Mouse (Mus musculus) CH12.LX (cell line): ENCODE measurements at regions not wholly inside any gene's neighbourhood (a gene's known extent, or its start where the extent isn't known, plus 50 kb on each side); places are given as distances from the start of the nearest gene placed in this dataset.
"Not testable (repeated sequence)": the region's sequence is repeated elsewhere in the genome, so short reads cannot be mapped to it uniquely, and the experiment has no call there.

ENCODE experiments used
- DNase-seq: peaks from one replicate; pipeline ENCODE4 v3.0.0-alpha.2; 2013; ENCODE audit errors: extremely low read depth
- H3K27ac ChIP-seq: 2 replicates; pipeline ENCODE4 v1.5.1; 2012; ENCODE audit warnings: low read depth, mild to moderate bottlenecking, control low read depth, moderate library complexity; ENCODE audit not compliant: insufficient read depth
- H3K27me3 ChIP-seq: replicated peaks from 2 replicates; pipeline ENCODE3; 2012; ENCODE audit warnings: inconsistent platforms
- H3K36me3 ChIP-seq, 2 experiments: replicated peaks in 1 of 2; 2 replicates each; pipeline versions ENCODE3 to v1.6.1; 2012; ENCODE audit warnings: inconsistent platforms in 1 of 2, low read length in 1 of 2, mild to moderate bottlenecking in 1 of 2, mixed read lengths in 1 of 2, moderate library complexity in 1 of 2; ENCODE audit not compliant: control insufficient read depth in 1 of 2, insufficient read depth in 1 of 2
- H3K4me1 ChIP-seq, 2 experiments: 2 replicates each; pipeline ENCODE4 v1.6.1; 2012; ENCODE audit warnings: inconsistent platforms in 1 of 2, moderate library complexity in 1 of 2; ENCODE audit not compliant: insufficient read depth in 2 of 2, control insufficient read depth in 1 of 2
- H3K4me2 ChIP-seq: 2 replicates; pipeline ENCODE4 v1.6.1; 2012; ENCODE audit warnings: low read depth, mild to moderate bottlenecking, control low read depth; ENCODE audit not compliant: poor library complexity, insufficient read depth, severe bottlenecking
- H3K4me3 ChIP-seq, 3 experiments: fragments of 150-350 bp in 1 of 3; sonication (generic) in 1 of 3; replicated peaks in 1 of 3; 2 replicates each; pipeline versions ENCODE3 to v1.5.1; 2011 to 2012; ENCODE audit warnings: low read depth in 2 of 3, low read length in 2 of 3, mild to moderate bottlenecking in 2 of 3, moderate library complexity in 2 of 3, control low read depth in 1 of 3, improper control_type of control experiment in 1 of 3, inconsistent platforms in 1 of 3, mixed read lengths in 1 of 3; ENCODE audit not compliant: poor library complexity in 1 of 3
- H3K79me2 ChIP-seq: replicated peaks from 2 replicates; pipeline ENCODE4 v1.6.1; 2012; ENCODE audit warnings: mild to moderate bottlenecking, moderate library complexity; ENCODE audit not compliant: control insufficient read depth, poor library complexity, insufficient read depth, severe bottlenecking; ENCODE audit errors: extremely low read depth
- H3K9ac ChIP-seq: 2 replicates; pipeline ENCODE4 v1.6.1; 2012; ENCODE audit warnings: low read depth, mild to moderate bottlenecking, control low read depth, moderate library complexity; ENCODE audit not compliant: insufficient read depth
- H3K9me3 ChIP-seq: replicated peaks from 2 replicates; pipeline ENCODE3; 2012; ENCODE audit warnings: low read length, inconsistent platforms, mixed read lengths
- BHLHE40 ChIP-seq: IDR thresholded peaks from 2 replicates; pipeline ENCODE4 v1.6.1; 2011; ENCODE audit warnings: mild to moderate bottlenecking, low read depth, low read length, improper control_type of control experiment
- CHD1 ChIP-seq: IDR thresholded peaks from 2 replicates; pipeline ENCODE4 v1.6.1; 2012; ENCODE audit warnings: low read depth, low read length, improper control_type of control experiment, inconsistent platforms
- CHD2 ChIP-seq: IDR thresholded peaks from 2 replicates; pipeline ENCODE4 v1.6.1; 2011; ENCODE audit warnings: low read length, improper control_type of control experiment
- CTCF ChIP-seq, 2 experiments: IDR thresholded peaks in 1 of 2; conservative IDR thresholded peaks in 1 of 2; 2 replicates each; pipeline ENCODE4 v1.5.1; 2011 to 2012; ENCODE audit warnings: low read depth in 2 of 2, low read length in 2 of 2, improper control_type of control experiment in 1 of 2, inconsistent platforms in 1 of 2, mild to moderate bottlenecking in 1 of 2, moderate library complexity in 1 of 2
- E2F4 ChIP-seq: IDR thresholded peaks from 2 replicates; pipeline ENCODE4 v1.6.1; 2011; ENCODE audit warnings: low read depth, low read length, improper control_type of control experiment; ENCODE audit not compliant: insufficient replicate concordance
- ELF1 ChIP-seq: IDR thresholded peaks from 2 replicates; pipeline ENCODE4 v1.6.1; 2014; ENCODE audit warnings: low read depth, mild to moderate bottlenecking, inconsistent platforms, low read length, improper control_type of control experiment
- EP300 ChIP-seq: IDR thresholded peaks from 2 replicates; pipeline ENCODE4 v1.6.1; 2011; ENCODE audit warnings: low read length, improper control_type of control experiment
- ETS1 ChIP-seq: conservative IDR thresholded peaks from 2 replicates; pipeline ENCODE4 v1.6.1; 2012; ENCODE audit warnings: low read depth, mild to moderate bottlenecking, inconsistent platforms, low read length, improper control_type of control experiment, moderate library complexity
- IRF4 ChIP-seq: IDR thresholded peaks from 2 replicates; pipeline ENCODE4 v1.6.1; 2014; ENCODE audit warnings: low read depth, mild to moderate bottlenecking, inconsistent platforms, low read length, improper control_type of control experiment
- JUN ChIP-seq: IDR thresholded peaks from 2 replicates; pipeline ENCODE4 v1.6.1; 2011; ENCODE audit warnings: low read depth, mild to moderate bottlenecking, low read length, improper control_type of control experiment, moderate library complexity; ENCODE audit not compliant: insufficient read depth
- JUND ChIP-seq: conservative IDR thresholded peaks from 2 replicates; pipeline ENCODE4 v1.6.1; 2011; ENCODE audit warnings: low read depth, low read length, improper control_type of control experiment
- KAT2A ChIP-seq: IDR thresholded peaks from 2 replicates; pipeline ENCODE4 v1.6.1; 2012; ENCODE audit warnings: low read length, improper control_type of control experiment, inconsistent platforms; ENCODE audit not compliant: insufficient replicate concordance
- MAFK ChIP-seq: IDR thresholded peaks from 2 replicates; pipeline ENCODE4 v1.6.1; 2011; ENCODE audit warnings: low read length, improper control_type of control experiment; ENCODE audit not compliant: insufficient replicate concordance
- MAX ChIP-seq: IDR thresholded peaks from 2 replicates; pipeline ENCODE4 v1.6.1; 2011; ENCODE audit warnings: low read length, improper control_type of control experiment
- MAZ ChIP-seq: IDR thresholded peaks from 2 replicates; pipeline ENCODE4 v1.6.1; 2012; ENCODE audit warnings: low read depth, mild to moderate bottlenecking, inconsistent platforms, low read length, improper control_type of control experiment, moderate library complexity
- MEF2A ChIP-seq: IDR thresholded peaks from 2 replicates; pipeline ENCODE4 v1.6.1; 2014; ENCODE audit warnings: low read depth, mild to moderate bottlenecking, inconsistent platforms, low read length, improper control_type of control experiment, borderline replicate concordance
- MXI1 ChIP-seq: IDR thresholded peaks from 2 replicates; pipeline ENCODE4 v1.6.1; 2011; ENCODE audit warnings: mild to moderate bottlenecking, low read depth, low read length, improper control_type of control experiment
- NELFE ChIP-seq: IDR thresholded peaks from 2 replicates; pipeline ENCODE4 v1.6.1; 2011; ENCODE audit warnings: low read depth, low read length, improper control_type of control experiment
- NRF1 ChIP-seq: IDR thresholded peaks from 2 replicates; pipeline ENCODE4 v1.6.1; 2014; ENCODE audit warnings: low read depth, mild to moderate bottlenecking, inconsistent platforms, low read length, improper control_type of control experiment, moderate library complexity
- POLR2AphosphoS2 ChIP-seq: IDR thresholded peaks from 2 replicates; pipeline ENCODE4 v1.6.1; 2011; ENCODE audit warnings: low read depth, low read length, improper control_type of control experiment
- RAD21 ChIP-seq: IDR thresholded peaks from 2 replicates; pipeline ENCODE4 v1.6.1; 2011; ENCODE audit warnings: low read depth, mild to moderate bottlenecking, low read length, improper control_type of control experiment, moderate library complexity
- RCOR1 ChIP-seq: conservative IDR thresholded peaks from 2 replicates; pipeline ENCODE4 v1.6.1; 2012; ENCODE audit warnings: low read depth, mild to moderate bottlenecking, inconsistent platforms, low read length, improper control_type of control experiment
- SMC3 ChIP-seq: IDR thresholded peaks from 2 replicates; pipeline ENCODE4 v1.6.1; 2011; ENCODE audit warnings: low read depth, low read length, improper control_type of control experiment
- TCF12 ChIP-seq: IDR thresholded peaks from 2 replicates; pipeline ENCODE4 v1.6.1; 2014; ENCODE audit warnings: low read depth, mild to moderate bottlenecking, inconsistent platforms, low read length, improper control_type of control experiment
- UBTF ChIP-seq: IDR thresholded peaks from 2 replicates; pipeline ENCODE4 v1.6.1; 2012; ENCODE audit warnings: low read depth, mild to moderate bottlenecking, inconsistent platforms, low read length, improper control_type of control experiment, moderate library complexity
- ZNF384 ChIP-seq: IDR thresholded peaks from 2 replicates; pipeline ENCODE4 v1.6.1; 2012; ENCODE audit warnings: low read depth, low read length, improper control_type of control experiment, inconsistent platforms
- dilution Hi-C: fragments of 300-500 bp; cut with MboI; formaldehyde crosslinking; loops from 2 replicates; pipeline ENCODE4 v1.14.3; 2020; ENCODE audit warnings: low sequenced_read_pairs; ENCODE audit not compliant: extremely low pct_unique_long_range_greater_than_20kb, extremely low pct_ligation_motif_present
- in situ Hi-C: fragments of 300-500 bp; cut with MboI; formaldehyde crosslinking; loops from 3 replicates; pipeline ENCODE4 v1.14.3; 2019; ENCODE audit warnings: low sequenced_read_pairs, low pct_ligation_motif_present, low pct_unique_long_range_greater_than_20kb, mixed read lengths

DNA sequence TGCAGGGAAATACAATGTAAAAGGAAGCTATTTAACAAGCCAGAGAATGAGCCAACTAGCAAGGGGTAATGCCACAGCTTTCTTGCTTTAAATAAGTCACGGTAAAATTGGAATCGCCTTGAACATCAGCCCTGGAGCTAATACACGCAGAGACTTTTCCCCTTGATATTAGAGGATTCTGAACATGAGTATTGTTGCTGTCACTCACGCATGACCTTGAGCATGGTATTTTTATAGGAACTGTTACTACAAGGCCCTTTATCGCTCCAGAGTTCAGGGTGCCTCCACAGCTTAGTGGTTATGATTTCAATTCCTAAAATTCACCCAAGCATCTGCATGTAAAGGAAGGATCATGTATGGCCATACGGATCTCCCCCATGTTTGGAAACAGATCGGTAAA, 161.7 kb downstream of the Vegfc start:
- DNase-seq, dilution Hi-C loops, H3K27ac ChIP-seq, H3K4me3 ChIP-seq, H3K9ac ChIP-seq, H3K79me2 ChIP-seq, H3K9me3 ChIP-seq, H3K36me3 ChIP-seq, in situ Hi-C loops, H3K4me2 ChIP-seq, H3K4me1 ChIP-seq, H3K27me3 ChIP-seq: not testable (repeated sequence)

DNA sequence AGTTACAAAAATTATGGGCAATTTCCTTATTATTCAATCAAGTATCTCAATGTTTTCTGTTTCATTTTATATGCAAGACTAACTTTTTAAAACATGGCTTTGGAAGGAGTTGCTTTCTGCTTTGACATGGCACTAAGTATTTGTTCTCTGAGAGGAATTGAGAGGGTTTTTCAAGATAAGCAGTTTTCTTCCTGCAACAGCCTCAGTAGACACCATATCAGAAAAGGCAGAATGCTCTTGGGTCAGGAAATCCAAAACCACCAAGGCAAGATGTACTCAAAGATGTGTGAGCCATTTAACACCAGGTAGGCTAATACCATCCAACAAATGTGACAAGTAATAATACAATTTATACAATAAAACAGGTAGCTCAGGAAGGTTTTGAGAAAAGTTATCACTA, 178.0 kb downstream of the Vegfc start:
- dilution Hi-C loops (no loop called here), in situ Hi-C loops (no loop called here)
- Histone ChIP-seq H3K4me2 (no peak overlapping the region), H3K27me3 (no peaks in the 10 kb centered on the region), H3K27ac (no peak overlapping the region), H3K4me3 (no peak overlapping the region), H3K4me1 (no peaks in the 10 kb centered on the region), H3K36me3 (no peaks in the 10 kb centered on the region), H3K9me3 (no peaks in the 10 kb centered on the region), H3K79me2 (no peaks in the 10 kb centered on the region), H3K9ac (no peak overlapping the region)
- TF ChIP-seq KAT2A, result no peak
- no peak for TF ChIP-seq CHD2
- TF ChIP-seq TCF12, result no peak
- no peak for TF ChIP-seq MAX
- no peak for TF ChIP-seq MEF2A
- no peak for TF ChIP-seq JUND
- no peak for TF ChIP-seq IRF4
- no peak for TF ChIP-seq POLR2AphosphoS2
- TF ChIP-seq ETS1, result no peak
- TF ChIP-seq MAZ, result no peak
- no peak for TF ChIP-seq BHLHE40
- no peak for TF ChIP-seq ZNF384
- no peak for TF ChIP-seq MAFK
- no peak for TF ChIP-seq CHD1
- TF ChIP-seq NELFE, result no peak
- no peak for TF ChIP-seq EP300
- TF ChIP-seq ELF1, result no peak
- DNase-seq, result no peak

DNA sequence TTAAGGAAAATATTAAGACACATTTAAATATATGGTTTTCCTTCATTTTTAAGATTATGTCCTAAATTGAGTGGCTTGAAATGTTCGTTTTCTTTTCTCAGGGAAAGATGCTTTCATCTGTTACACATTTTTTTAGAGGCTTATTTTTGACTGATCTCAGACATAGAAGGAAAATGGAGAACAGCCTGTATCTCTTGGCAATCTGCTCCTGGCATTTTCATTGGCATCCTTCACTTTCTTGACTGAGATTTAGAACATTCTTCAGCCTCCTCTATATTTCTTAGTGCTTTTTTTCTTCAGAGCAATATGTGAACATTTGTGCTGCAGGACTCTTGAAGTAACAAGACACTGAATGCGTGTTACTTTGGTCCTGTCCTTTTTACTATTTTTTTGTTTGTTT, 192.7 kb downstream of the Vegfc start:
- H3K27me3 ChIP-seq, result no peaks in the 10 kb centered on the region
- no peaks in the 10 kb centered on the region for H3K4me1 ChIP-seq
- H3K9me3 ChIP-seq, result no peaks in the 10 kb centered on the region
- no peak overlapping the region for H3K27ac ChIP-seq
- no peak overlapping the region for H3K9ac ChIP-seq
- no peak overlapping the region for H3K4me2 ChIP-seq
- DNase-seq, result no peak
- H3K36me3 ChIP-seq, result no peaks in the 10 kb centered on the region
- TF ChIP-seq ELF1 (no peak), CTCF (conservative IDR thresholded peaks at IDR 0.05 in 1 of 2, IDR thresholded peaks at IDR 0.05 in 1 of 2; ENCODE audit: low read depth in 2 of 2, low read length in 2 of 2) (no peak), NRF1 (no peak), SMC3 (no peak), MXI1 (no peak), TCF12 (no peak), JUN (no peak), RAD21 (no peak), JUND (no peak), POLR2AphosphoS2 (no peak), CHD2 (no peak), RCOR1 (no peak), KAT2A (no peak), IRF4 (no peak), MAZ (no peak), E2F4 (no peak), UBTF (no peak)
- no peaks in the 10 kb centered on the region for H3K79me2 ChIP-seq
- in situ Hi-C loops (no loop called here), dilution Hi-C loops (no loop called here)
- no peak overlapping the region for H3K4me3 ChIP-seq
